Mouse (Mus musculus): Measurements from ENCODE around the gene Nr1d1. TPM values are rescaled to one million over a fixed set of nuclear protein-coding genes. Genes with fewer than 3 reads are reported as not detected.
A peak's percentile ranks its signal among the peaks of the same experiment; 100 is the strongest.

Nr1d1 gene
- polyA plus RNA-seq, 1 experiment from 2014 or later, result 8.9 TPM

- no peak for TF ChIP-seq CTCF (IDR thresholded peaks at IDR 0.05)
- peak; percentile 93 for TF ChIP-seq EP300 (IDR thresholded peaks at IDR 0.05)
- no peaks in the 10 kb centered on the region for H3K27me3 ChIP-seq (replicated peaks; ENCODE audit: insufficient read depth, low read length)
- no peaks in the 10 kb centered on the region for H3K9me3 ChIP-seq (ENCODE audit: low read length)
- DNase-seq (ENCODE audit: low spot score), result peak; percentile 96
- ATAC-seq, result peak; percentile 55
- peak overlapping the region; percentile 96 for H3K27ac ChIP-seq (ENCODE audit: low read length)
- peak overlapping the region; percentile 57 for H3K4me2 ChIP-seq (replicated peaks; ENCODE audit: low read depth, low read length)
- WGBS, result 21% methylated on average over 8 of the region's 8 CpGs
- H3K9ac ChIP-seq (replicated peaks; ENCODE audit: low read depth), result no peak overlapping the region; the same call in 1 of the 2 replicates
- H3K36me3 ChIP-seq (ENCODE audit: insufficient read depth, low read length), result peaks cover 10% of the 10 kb centered on the region; the same call in 1 of the 2 replicates
- peaks cover 45% of the 10 kb centered on the region for H3K4me1 ChIP-seq (ENCODE audit: insufficient read depth, low read depth, low read length)
- H3K4me3 ChIP-seq (ENCODE audit: low read depth, low read length), result peak overlapping the region; percentile 19
These were observed 2.4 kb downstream of the Nr1d1 start for GRCm38 (mm10) chr11:98772667-98773171.

GRCm38 (mm10) chr11:98771844-98772525 is 3.1 kb downstream of the Nr1d1 start:
- H3K9me3 ChIP-seq (ENCODE audit: low read length), result no peaks in the 10 kb centered on the region
- peak overlapping the region; percentile 96 for H3K27ac ChIP-seq (ENCODE audit: low read length)
- H3K36me3 ChIP-seq (ENCODE audit: insufficient read depth, low read length), result peaks cover 10% of the 10 kb centered on the region; the same call in 1 of the 2 replicates
- TF ChIP-seq EP300 (IDR thresholded peaks at IDR 0.05), result no peak
- no peak for TF ChIP-seq CTCF (IDR thresholded peaks at IDR 0.05)
- WGBS, result 70% methylated on average over 11 of the region's 11 CpGs
- no peak overlapping the region; the same call in 1 of the 2 replicates for H3K9ac ChIP-seq (replicated peaks; ENCODE audit: low read depth)
- H3K4me2 ChIP-seq (replicated peaks; ENCODE audit: low read depth, low read length), result peak overlapping the region; percentile 33
- DNase-seq (ENCODE audit: low spot score) (no peak), ATAC-seq (no peak)
- peaks cover 43% of the 10 kb centered on the region for H3K4me1 ChIP-seq (ENCODE audit: insufficient read depth, low read depth, low read length)
- no peaks in the 10 kb centered on the region for H3K27me3 ChIP-seq (replicated peaks; ENCODE audit: insufficient read depth, low read length)
- peak overlapping the region; percentile 19 for H3K4me3 ChIP-seq (ENCODE audit: low read depth, low read length)

GRCm38 (mm10) chr11:98771131-98771530 is 4.0 kb downstream of the Nr1d1 start:
- no peak overlapping the region for H3K9ac ChIP-seq (replicated peaks; ENCODE audit: low read depth)
- ATAC-seq, result no peak
- DNase-seq (ENCODE audit: low spot score), result no peak
- no peak for TF ChIP-seq EP300 (IDR thresholded peaks at IDR 0.05)
- H3K36me3 ChIP-seq (ENCODE audit: insufficient read depth, low read length), result peaks cover 10% of the 10 kb centered on the region; the same call in 1 of the 2 replicates
- 88% methylated on average over 18 of the region's 18 CpGs for WGBS
- H3K4me1 ChIP-seq (ENCODE audit: insufficient read depth, low read depth, low read length), result peaks cover 38% of the 10 kb centered on the region
- H3K9me3 ChIP-seq (ENCODE audit: low read length), result no peaks in the 10 kb centered on the region
- H3K4me2 ChIP-seq (replicated peaks; ENCODE audit: low read depth, low read length), result no peak overlapping the region
- no peaks in the 10 kb centered on the region for H3K27me3 ChIP-seq (replicated peaks; ENCODE audit: insufficient read depth, low read length)
- peak overlapping the region; percentile 96; the same call in 1 of the 2 replicates for H3K27ac ChIP-seq (ENCODE audit: low read length)
- H3K4me3 ChIP-seq (ENCODE audit: low read depth, low read length), result no peak overlapping the region

- Histone ChIP-seq H3K4me1 (ENCODE audit: insufficient read depth, low read depth, low read length) (peaks cover 35% of the 10 kb centered on the region), H3K9ac (replicated peaks; ENCODE audit: low read depth) (no peak overlapping the region), H3K9me3 (ENCODE audit: low read length) (no peaks in the 10 kb centered on the region), H3K27me3 (replicated peaks; ENCODE audit: insufficient read depth, low read length) (no peaks in the 10 kb centered on the region), H3K4me2 (replicated peaks; ENCODE audit: low read depth, low read length) (no peak overlapping the region), H3K36me3 (ENCODE audit: insufficient read depth, low read length) (peaks cover 10% of the 10 kb centered on the region; the same call in 1 of the 2 replicates), H3K27ac (ENCODE audit: low read length) (no peak overlapping the region), H3K4me3 (ENCODE audit: low read depth, low read length) (no peak overlapping the region)
- WGBS, result 81% methylated on average over 26 of the region's 26 CpGs
- TF ChIP-seq EP300 (IDR thresholded peaks at IDR 0.05), result no peak
- no peak for TF ChIP-seq CTCF (IDR thresholded peaks at IDR 0.05)
- DNase-seq (ENCODE audit: low spot score) (no peak), ATAC-seq (no peak)
These were observed 4.8 kb downstream of the Nr1d1 start for GRCm38 (mm10) chr11:98770096-98770975.

- 82% methylated on average over 25 of the region's 25 CpGs for WGBS
- TF ChIP-seq EP300 (IDR thresholded peaks at IDR 0.05) (no peak), CTCF (IDR thresholded peaks at IDR 0.05) (no peak)
- peaks cover 29% of the 10 kb centered on the region for H3K4me1 ChIP-seq (ENCODE audit: insufficient read depth, low read depth, low read length)
- no peak overlapping the region for H3K9ac ChIP-seq (replicated peaks; ENCODE audit: low read depth)
- peak overlapping the region; percentile 52; the same call in 1 of the 2 replicates for H3K27ac ChIP-seq (ENCODE audit: low read length)
- H3K27me3 ChIP-seq (replicated peaks; ENCODE audit: insufficient read depth, low read length), result no peaks in the 10 kb centered on the region
- H3K9me3 ChIP-seq (ENCODE audit: low read length), result no peaks in the 10 kb centered on the region
- peak; percentile 7 for DNase-seq (ENCODE audit: low spot score)
- H3K36me3 ChIP-seq (ENCODE audit: insufficient read depth, low read length), result peaks cover 13% of the 10 kb centered on the region; the same call in 1 of the 2 replicates
- ATAC-seq, result no peak
- no peak overlapping the region for H3K4me3 ChIP-seq (ENCODE audit: low read depth, low read length)
- no peak overlapping the region for H3K4me2 ChIP-seq (replicated peaks; ENCODE audit: low read depth, low read length)
These were observed 5.9 kb downstream of the Nr1d1 start for GRCm38 (mm10) chr11:98769007-98769954.
